In genomic region chr5:75039307-75039706, GRCm38 (mm10) we compare ENCODE assay signal across 27 mouse cellular contexts. TPM values are rescaled to one million over a fixed set of nuclear protein-coding genes. Genes with fewer than 3 reads are reported as not detected.
A peak's percentile ranks its signal among the peaks of the same experiment; 100 is the strongest.
DNase-seq lines count a peak whose midpoint lies in the region; ATAC-seq and TF ChIP-seq lines count a peak whose summit lies in the region.
"Had no signal": no experiment of that assay in that cellular context is flagged by ENCODE, and none has a peak within 500 bp of the region (broad histone marks: within the 10 kb centered on the region; RNA-seq: fewer than 3 reads in every experiment).

No protein-coding gene starts in this region.

- no peak for ATAC-seq in liver, embryonic 11.5 days (replicated peaks; ENCODE audit: low FRiP score)
- no peak for ATAC-seq in hindbrain, embryonic 11.5 days (ENCODE audit: low FRiP score)
- ATAC-seq: forebrain, embryonic 14.5 days; forebrain, embryonic 16.5 days had no signal

- TF ChIP-seq CTCF in liver, adult 2 months (IDR thresholded peaks at IDR 0.05; ENCODE audit: low read depth, low read length) = no peak

- WGBS in heart, embryonic 10.5 days = 87% methylated on average over 1 of the region's 1 CpGs
- WGBS in liver, adult 2 months = 21% methylated on average over 1 of the region's 1 CpGs
- 76% methylated on average over 1 of the region's 1 CpGs for WGBS in liver, embryonic 11.5 days
- 84% methylated on average over 1 of the region's 1 CpGs for WGBS in hindbrain, embryonic 11.5 days

- H3K27me3 ChIP-seq in heart, embryonic 10.5 days (ENCODE audit: insufficient read depth, poor library complexity, severe bottlenecking) = no peaks in the 10 kb centered on the region
- H3K27me3 ChIP-seq in liver, adult 2 months (ENCODE audit: control insufficient read depth, insufficient read depth, low read length) = no peaks in the 10 kb centered on the region
- H3K27me3 ChIP-seq in liver, embryonic 11.5 days (replicated peaks; ENCODE audit: control insufficient read depth, insufficient read depth, low read length) = no peaks in the 10 kb centered on the region
- H3K27me3 ChIP-seq in hindbrain, embryonic 11.5 days (ENCODE audit: control insufficient read depth, insufficient read depth, low read length) = no peaks in the 10 kb centered on the region
- H3K27me3 ChIP-seq: embryonic facial prominence, embryonic 13.5 days; embryonic facial prominence, embryonic 15.5 days; forebrain, embryonic 12.5 days had no signal

- TF ChIP-seq POLR2A in liver, adult 2 months (IDR thresholded peaks at IDR 0.05; ENCODE audit: extremely low read depth, insufficient read depth, low read length) = no peak

- H3K27ac ChIP-seq in heart, embryonic 10.5 days = no peak overlapping the region
- no peak overlapping the region for H3K27ac ChIP-seq in liver, adult 2 months (replicated peaks; ENCODE audit: insufficient read depth, low read depth, low read length)
- no peak overlapping the region for H3K27ac ChIP-seq in liver, embryonic 11.5 days (ENCODE audit: low read depth, low read length)
- H3K27ac ChIP-seq in hindbrain, embryonic 11.5 days (ENCODE audit: low read depth, low read length) = no peak overlapping the region
- H3K27ac ChIP-seq: embryonic facial prominence, embryonic 13.5 days; embryonic facial prominence, embryonic 15.5 days; forebrain, embryonic 10.5 days; forebrain, embryonic 12.5 days had no signal

- no peaks in the 10 kb centered on the region for H3K9me3 ChIP-seq in heart, embryonic 10.5 days
- H3K9me3 ChIP-seq in liver, embryonic 11.5 days (ENCODE audit: control insufficient read depth, low read length) = no peaks in the 10 kb centered on the region
- H3K9me3 ChIP-seq in hindbrain, embryonic 11.5 days (ENCODE audit: control insufficient read depth, low read length) = no peaks in the 10 kb centered on the region
- H3K9me3 ChIP-seq: embryonic facial prominence, embryonic 13.5 days; embryonic facial prominence, embryonic 15.5 days; forebrain, embryonic 12.5 days had no signal

- peak; percentile 58 for DNase-seq in heart, adult 11 months
- DNase-seq in heart, embryonic 10.5 days (ENCODE audit: low spot score) = no peak
- peak; percentile 60 for DNase-seq in liver, adult 2 months (ENCODE audit: extremely low read depth, low read depth, low spot score)
- DNase-seq in liver, embryonic 11.5 days (ENCODE audit: low spot score) = no peak
- no peak for DNase-seq in hindbrain, embryonic 11.5 days (ENCODE audit: low spot score)
- DNase-seq: adrenal gland, adult 2 months; adrenal gland, postnatal 10 days; adrenal gland, postnatal 25 days; cerebellum, adult 11 months; cerebellum, adult 18-20 months; cerebellum, adult 8-10 months; cerebellum, adult 9-11 months; cerebellum, postnatal 14 days; cerebellum, postnatal 36 days; embryo, embryonic 11 days had no signal

- H3K4me3 ChIP-seq in heart, embryonic 10.5 days = no peak overlapping the region
- no peak overlapping the region for H3K4me3 ChIP-seq in liver, adult 2 months (ENCODE audit: insufficient read depth, low read depth, low read length)
- H3K4me3 ChIP-seq in liver, embryonic 11.5 days (ENCODE audit: low read depth, low read length) = no peak overlapping the region
- H3K4me3 ChIP-seq in hindbrain, embryonic 11.5 days (ENCODE audit: low read depth, low read length) = no peak overlapping the region
- H3K4me3 ChIP-seq: embryonic facial prominence, embryonic 13.5 days; embryonic facial prominence, embryonic 15.5 days; erythroblast, embryonic 14.5 days; forebrain, embryonic 10.5 days; forebrain, embryonic 12.5 days had no signal

- H3K4me1 ChIP-seq in heart, embryonic 10.5 days = peaks cover 17% of the 10 kb centered on the region
- peaks cover 21% of the 10 kb centered on the region for H3K4me1 ChIP-seq in liver, adult 2 months (ENCODE audit: control insufficient read depth, insufficient read depth, low read length)
- H3K4me1 ChIP-seq in liver, embryonic 11.5 days (replicated peaks; ENCODE audit: control insufficient read depth, insufficient read depth, low read length) = peaks cover 5% of the 10 kb centered on the region
- H3K4me1 ChIP-seq in hindbrain, embryonic 11.5 days (replicated peaks; ENCODE audit: control insufficient read depth, insufficient read depth, low read length) = peaks cover 2% of the 10 kb centered on the region; the same call in 1 of the 2 replicates

- H3K4me2 ChIP-seq in liver, embryonic 11.5 days = no peak overlapping the region
- H3K4me2 ChIP-seq in hindbrain, embryonic 11.5 days (replicated peaks; ENCODE audit: low read depth, low read length) = no peak overlapping the region
- H3K4me2 ChIP-seq: embryonic facial prominence, embryonic 13.5 days; embryonic facial prominence, embryonic 15.5 days; forebrain, embryonic 12.5 days had no signal

- peaks cover 31% of the 10 kb centered on the region for H3K79me2 ChIP-seq in liver, adult 2 months (ENCODE audit: control insufficient read depth, insufficient read depth, low read length)

- H3K9ac ChIP-seq in liver, adult 2 months (ENCODE audit: low read depth, low read length) = no peak overlapping the region
- no peak overlapping the region for H3K9ac ChIP-seq in liver, embryonic 11.5 days (ENCODE audit: low read depth, low read length)
- H3K9ac ChIP-seq in hindbrain, embryonic 11.5 days (ENCODE audit: low read depth, low read length) = no peak overlapping the region
- H3K9ac ChIP-seq: embryonic facial prominence, embryonic 13.5 days; embryonic facial prominence, embryonic 15.5 days; forebrain, embryonic 12.5 days had no signal

- peaks cover 8% of the 10 kb centered on the region; the same call in 1 of the 2 replicates for H3K36me3 ChIP-seq in heart, embryonic 10.5 days
- H3K36me3 ChIP-seq in liver, adult 2 months (ENCODE audit: control insufficient read depth, insufficient read depth, low read length) = peaks cover 2% of the 10 kb centered on the region; the same call in 1 of the 2 replicates
- H3K36me3 ChIP-seq in liver, embryonic 11.5 days (ENCODE audit: control insufficient read depth, insufficient read depth, low read length) = no peaks in the 10 kb centered on the region
- H3K36me3 ChIP-seq in hindbrain, embryonic 11.5 days (ENCODE audit: control insufficient read depth, insufficient read depth, low read length) = no peaks in the 10 kb centered on the region

RNA-seq across cellular contexts. Expression of gene Chic2, which starts 5.3 kb away (rescaled TPM):
- polyA plus RNA-seq in heart, embryonic 10.5 days (2016; fragmentation: Nextera tagmentation; extraction: Ambion mirVana) = 24.5 and 37.8 TPM in 2 replicates
- total RNA-seq in liver, adult 2 months (2014; rRNA removed) = 11.7 and 20.5 TPM in 2 replicates
- polyA plus RNA-seq in liver, adult 2 months (2012; rRNA removed) = 3.0 and 3.2 TPM in 2 replicates
- polyA plus RNA-seq in liver, embryonic 11.5 days (2014; fragmentation: Nextera tagmentation; extraction: Ambion mirVana) = 32.7 and 33.2 TPM in 2 replicates
- polyA plus RNA-seq in hindbrain, embryonic 11.5 days (2014; fragmentation: Nextera tagmentation; extraction: Ambion mirVana) = 50.9 and 52.3 TPM in 2 replicates

RNA-seq across cellular contexts. Expression of gene Gsx2, which starts 36.1 kb away (rescaled TPM):
- polyA plus RNA-seq in heart, embryonic 10.5 days (2016; fragmentation: Nextera tagmentation; extraction: Ambion mirVana) = not detected in 2 replicates
- total RNA-seq in liver, adult 2 months (2014; rRNA removed) = not detected in 2 replicates
- polyA plus RNA-seq in liver, adult 2 months (2012; rRNA removed) = not detected in 2 replicates
- polyA plus RNA-seq in liver, embryonic 11.5 days (2014; fragmentation: Nextera tagmentation; extraction: Ambion mirVana) = not detected in 2 replicates
- polyA plus RNA-seq in hindbrain, embryonic 11.5 days (2014; fragmentation: Nextera tagmentation; extraction: Ambion mirVana) = 5.5 and 6.0 TPM in 2 replicates
- total RNA-seq: adrenal gland, adult 2 months; adrenal gland, postnatal 10 days; adrenal gland, postnatal 25 days; adrenal gland, postnatal 4 days; common myeloid progenitor, adult 5-6 weeks; ES-E14; MEL had no signal
- polyA plus RNA-seq: adrenal gland, adult 2 months; C2C12; embryonic facial prominence, embryonic 13.5 days; embryonic facial prominence, embryonic 15.5 days; erythroblast, embryonic 14.5 days had no signal

Comparison
In these comparisons a context has a peak if more than half of its experiments do, and no peak if none do; other contexts are left out.
1. DNase-seq: peak in heart, adult 11 months (single experiment) and liver, adult 2 months (single experiment); none in heart, embryonic 10.5 days (single experiment), liver, embryonic 11.5 days (single experiment) and hindbrain, embryonic 11.5 days (single experiment).